Mouse (Mus musculus) cerebral cortex, adult 2 months (tissue): ENCODE results near the gene Dyrk3.

Experiments
- WGBS: fragments of 180-500 bp; shearing (Covaris S2); methylation state at CpG from one replicate; pipeline ENCODE4 v1.1.7; 2018; 5-methylcytosine and 5-hydroxymethylcytosine counted together

Dyrk3 gene

DNA sequence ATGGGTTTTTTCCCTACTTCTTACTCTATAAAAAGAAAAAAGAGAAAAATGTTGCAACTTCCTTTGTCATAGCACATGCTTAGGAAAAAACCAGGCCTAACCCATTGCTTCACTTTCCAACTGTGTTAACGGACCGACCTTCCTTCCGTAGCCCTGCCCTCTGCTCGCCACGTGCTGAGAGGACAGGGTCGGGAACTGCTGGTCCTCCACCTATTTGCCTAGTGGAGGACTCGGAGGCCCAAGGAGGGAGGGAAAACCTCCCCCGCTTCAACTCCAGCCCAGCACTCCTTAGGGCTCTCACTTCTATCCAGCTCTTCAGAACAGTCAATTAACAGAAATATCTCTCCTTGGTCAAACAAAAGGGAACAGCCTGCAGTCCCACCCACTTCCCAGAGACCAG lies 53.9 kb downstream of the Dyrk3 start:
- WGBS, result 67% methylated on average over 8 of the region's 8 CpGs

DNA sequence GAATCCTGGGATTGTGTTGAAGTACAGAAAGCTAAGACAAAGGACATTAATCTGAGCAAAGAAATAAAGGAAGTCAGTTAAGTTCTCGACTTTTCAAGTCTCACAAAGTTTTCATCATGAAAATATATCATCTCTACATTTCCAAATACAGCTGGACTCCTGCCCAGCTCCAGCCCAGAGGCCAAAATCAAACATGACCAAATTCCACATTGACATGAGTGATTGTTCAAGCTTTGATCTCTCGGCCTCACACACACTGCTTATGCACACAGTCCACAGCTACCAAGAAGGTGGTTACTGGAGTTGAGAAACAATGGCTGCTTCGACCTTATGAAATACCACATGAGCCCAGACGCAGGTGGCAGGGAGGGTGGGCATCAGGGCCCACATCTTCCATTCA lies 54.5 kb downstream of the Dyrk3 start:
- whole genome bisulfite sequencing, result 76% methylated on average over 4 of the region's 4 CpGs

DNA sequence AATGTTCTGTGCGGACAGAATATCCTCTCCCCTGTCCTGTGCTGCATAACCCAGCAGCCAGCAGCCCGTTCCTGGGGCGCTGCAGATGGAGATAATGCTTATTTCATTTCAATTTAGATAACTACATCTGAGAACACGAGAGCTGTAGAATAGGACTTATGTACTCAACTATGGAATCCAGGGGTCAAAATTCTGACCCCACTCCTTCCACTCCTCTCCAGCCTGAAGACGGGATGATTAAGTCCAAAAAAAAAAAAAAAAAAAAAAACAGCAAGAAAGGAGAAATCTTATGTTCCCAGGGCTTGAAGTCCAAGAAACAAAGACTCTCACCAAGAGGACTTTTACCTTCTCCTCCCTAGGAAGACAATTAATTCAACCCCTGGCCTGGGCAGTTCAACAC lies 55.0 kb downstream of the Dyrk3 start:
- WGBS, result 95% methylated on average over 5 of the region's 5 CpGs

DNA sequence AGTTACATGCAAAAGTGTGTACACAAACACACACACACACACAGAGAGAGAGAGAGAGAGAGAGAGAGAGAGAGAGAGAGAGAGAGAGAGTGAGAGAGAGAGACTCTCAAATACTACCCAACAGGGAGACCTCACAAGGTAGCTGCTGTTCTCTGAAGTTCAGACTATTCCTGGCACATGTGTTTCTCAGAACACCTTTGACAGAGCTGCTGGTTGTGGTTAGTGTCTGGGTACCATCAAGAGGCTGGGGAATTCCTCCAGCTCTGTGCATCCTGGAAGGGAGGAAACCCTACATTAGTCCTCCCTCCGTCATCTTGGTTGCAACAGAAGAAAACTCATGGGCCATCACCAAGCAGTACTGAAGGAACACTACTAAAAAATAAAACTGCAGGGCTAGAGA lies 57.5 kb downstream of the Dyrk3 start:
- WGBS, result 97% methylated on average over 1 of the region's 1 CpGs

DNA sequence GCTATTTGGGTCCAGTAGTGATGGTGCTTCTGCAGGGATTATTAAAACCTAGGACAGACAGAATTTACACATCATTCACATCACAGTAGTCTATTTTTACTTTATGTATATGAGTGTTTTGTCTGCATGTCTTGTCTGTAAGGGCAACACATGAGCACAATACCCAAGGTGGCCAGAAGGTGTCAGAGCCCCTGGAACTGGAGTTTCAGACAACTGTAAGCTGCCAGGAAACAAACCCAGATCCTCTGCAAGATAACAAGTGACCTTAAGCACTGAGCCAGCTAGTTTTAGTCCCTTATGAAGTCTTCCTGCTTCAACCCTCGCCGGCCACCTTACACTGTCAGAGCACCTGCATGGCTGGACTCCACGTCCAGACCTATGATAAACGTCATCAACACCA lies 58.4 kb downstream of the Dyrk3 start:
- WGBS, result 71% methylated on average over 4 of the region's 4 CpGs

DNA sequence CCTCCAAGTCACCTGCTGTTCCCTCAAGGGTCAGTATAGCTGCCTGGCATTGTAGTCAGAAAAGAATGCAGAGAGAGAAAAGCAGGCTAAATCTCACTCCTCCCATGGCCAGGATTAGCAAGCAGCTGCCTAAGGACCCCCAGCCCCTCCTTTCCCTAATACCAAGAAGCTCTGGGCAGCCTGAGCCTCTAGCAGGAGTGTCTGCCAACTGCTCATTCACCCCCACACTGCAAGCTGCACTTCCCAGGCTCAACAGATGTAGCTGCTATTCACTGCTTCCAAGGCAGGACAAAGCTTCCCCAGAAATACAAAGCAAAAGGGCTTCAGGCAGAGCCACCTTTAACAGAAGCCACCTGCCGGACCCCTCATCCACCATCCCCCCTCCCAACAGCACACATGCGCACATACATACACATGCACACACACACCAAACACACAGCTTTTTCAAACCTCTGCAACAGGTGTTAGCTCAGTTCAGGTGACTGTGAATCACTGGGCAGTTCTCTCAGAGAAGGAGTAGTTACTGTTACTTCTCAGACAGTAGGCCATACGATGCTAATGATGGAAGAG lies 59.3 kb downstream of the Dyrk3 start:
- WGBS, result 25% methylated on average over 3 of the region's 3 CpGs
